Mouse (Mus musculus): Measurements from ENCODE around the gene Ing5.
"Not testable (repeated sequence)": the region's sequence is repeated elsewhere in the genome, so short reads cannot be mapped to it uniquely, and the experiment has no call there.

Ing5 gene

DNA sequence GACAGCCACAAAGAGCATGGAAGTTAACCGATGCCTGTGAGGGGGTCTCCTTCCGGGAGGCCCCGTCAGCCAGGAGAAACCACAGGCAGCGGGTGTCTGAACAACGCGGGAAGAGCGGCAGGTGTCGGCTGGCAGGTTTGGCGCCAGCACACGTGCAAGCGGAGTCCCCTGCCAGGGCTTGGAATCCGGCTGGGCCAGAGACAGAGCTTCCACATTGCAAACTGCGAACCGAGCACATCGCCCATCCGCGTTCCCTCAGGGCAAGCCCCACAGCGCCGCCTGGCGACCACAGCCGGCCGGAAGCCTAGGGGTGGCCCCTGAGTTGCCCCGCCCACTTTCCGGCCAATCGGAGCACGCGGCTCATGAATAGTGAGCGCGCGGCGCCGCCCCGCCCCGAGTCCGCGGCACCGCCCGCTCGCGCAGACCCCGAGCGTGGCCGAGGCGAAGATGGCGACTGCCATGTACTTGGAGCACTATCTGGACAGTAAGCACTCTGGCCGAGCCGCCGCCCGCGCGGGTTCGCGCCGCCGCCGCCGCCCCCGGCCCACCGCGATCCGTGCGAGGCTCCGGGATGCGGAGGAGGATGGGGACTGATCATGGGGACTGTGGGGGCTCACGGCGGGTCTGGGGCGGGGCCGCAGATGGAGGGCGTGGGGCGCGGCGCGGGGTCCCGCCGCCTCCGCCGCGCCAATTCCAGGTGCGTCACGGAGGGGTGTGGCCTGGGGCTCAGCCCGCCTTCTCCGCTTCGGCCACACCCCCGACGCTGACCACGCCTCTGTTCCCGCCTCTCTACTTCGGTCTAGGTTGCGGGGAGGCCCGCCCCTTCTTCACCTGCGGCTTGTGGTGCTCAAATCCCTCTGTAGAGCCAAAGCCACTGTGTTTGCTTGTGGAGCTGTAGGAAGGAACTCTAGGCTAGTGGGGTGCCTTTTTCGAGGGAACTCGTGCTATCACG lies at the start of gene Ing5:
TSS of gene Ing5 (plus strand) at position 410 of the 952 bp plus-strand sequence.
- peak; percentile 100 for DNase-seq

DNA sequence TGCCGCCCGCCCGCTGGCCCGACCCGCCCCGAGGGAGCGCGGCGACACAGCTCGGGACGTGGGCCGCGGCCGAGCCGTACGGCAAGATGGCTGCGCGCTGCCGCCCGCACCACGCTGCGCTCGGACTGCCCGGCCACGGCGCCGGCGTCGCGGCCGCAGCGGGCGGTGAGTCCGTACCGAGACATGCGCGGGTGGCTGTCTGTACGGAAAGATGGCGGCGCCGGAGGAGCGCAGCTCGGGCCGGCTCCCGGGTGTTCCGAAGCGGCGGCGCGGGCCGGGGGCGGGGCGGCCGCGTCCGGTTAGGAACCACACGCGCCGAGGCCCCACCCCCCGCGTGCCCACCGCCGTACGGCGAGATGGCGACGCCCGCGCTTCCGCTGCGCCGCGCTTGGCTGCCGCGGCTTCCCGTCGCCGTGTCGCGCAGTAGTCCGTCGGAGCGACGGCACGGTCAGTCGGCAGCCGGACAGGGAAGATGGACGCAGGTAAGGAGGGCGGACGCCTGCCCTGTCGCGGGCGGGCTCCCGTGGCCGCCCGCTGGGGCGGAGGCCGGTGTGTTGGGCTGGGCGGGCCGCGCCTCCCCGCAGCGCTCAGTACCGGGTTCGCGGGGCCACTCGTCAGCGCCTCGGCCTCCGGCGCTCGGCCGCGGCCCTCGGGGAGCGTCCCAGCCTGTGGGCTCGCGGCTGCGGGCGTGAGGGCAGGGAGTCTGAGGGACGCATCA lies 49.0 kb upstream of the Ing5 start, which contains the start of gene Thap4:
TSS of gene Thap4 (minus strand) at position 292 of the 718 bp plus-strand sequence.
- DNase-seq, result peak; percentile 96

DNA sequence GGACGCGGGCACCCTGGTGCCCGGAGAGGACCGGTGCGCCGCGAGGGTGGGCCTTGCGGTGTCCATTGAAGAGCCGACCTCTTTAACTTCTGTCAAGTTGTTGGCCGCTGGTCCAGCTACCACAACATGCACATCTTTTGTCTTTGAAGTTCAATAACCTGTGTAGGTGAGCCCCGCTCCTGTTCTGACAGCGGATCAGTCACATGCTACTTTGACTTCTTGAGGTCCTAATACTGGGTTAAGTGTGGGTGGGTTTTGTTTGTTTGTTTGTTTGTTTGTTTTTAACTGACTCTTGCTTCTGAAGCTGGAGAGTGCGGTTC lies 48.5 kb upstream of the Ing5 start:
- no peak for DNase-seq

DNA sequence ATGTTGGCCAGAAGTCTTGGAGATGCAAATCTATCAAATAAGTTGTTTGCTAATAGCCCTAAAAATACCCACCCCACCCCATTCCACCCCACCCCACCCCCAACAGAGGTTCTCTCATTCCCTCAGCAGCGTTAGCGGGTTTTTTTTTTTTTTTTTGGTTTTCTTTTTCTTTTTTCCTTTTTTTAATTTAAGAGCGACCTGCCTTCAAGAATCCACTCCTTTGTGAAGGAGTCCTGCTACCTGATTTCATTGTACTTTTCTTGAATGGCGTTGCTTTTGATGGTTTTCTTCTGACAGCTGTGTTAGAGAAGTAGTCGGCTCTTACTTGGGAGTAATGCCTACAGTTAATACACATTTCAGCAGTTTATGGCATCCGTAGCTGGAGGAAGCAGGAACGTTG lies 48.1 kb upstream of the Ing5 start:
- no peak for DNase-seq

DNA sequence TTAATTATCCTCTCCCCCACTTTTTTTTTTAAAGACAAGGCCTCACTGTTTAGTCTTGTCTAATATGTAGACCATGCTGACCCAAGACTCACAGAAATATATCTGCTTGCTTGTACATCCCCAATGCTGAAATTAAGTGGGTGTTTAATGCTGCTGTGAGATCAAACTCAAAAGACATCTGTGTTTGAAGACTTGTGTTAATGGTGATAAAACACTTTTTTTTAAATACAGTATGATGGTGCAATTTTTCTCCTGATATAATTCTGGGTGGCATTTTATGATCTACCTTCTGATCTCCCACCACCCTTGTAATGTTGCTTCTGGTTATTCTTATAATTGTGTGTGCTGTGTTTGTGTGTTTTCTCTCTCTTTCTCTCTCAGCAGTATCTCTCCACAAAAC lies 47.6 kb upstream of the Ing5 start:
- no peak for DNase-seq

DNA sequence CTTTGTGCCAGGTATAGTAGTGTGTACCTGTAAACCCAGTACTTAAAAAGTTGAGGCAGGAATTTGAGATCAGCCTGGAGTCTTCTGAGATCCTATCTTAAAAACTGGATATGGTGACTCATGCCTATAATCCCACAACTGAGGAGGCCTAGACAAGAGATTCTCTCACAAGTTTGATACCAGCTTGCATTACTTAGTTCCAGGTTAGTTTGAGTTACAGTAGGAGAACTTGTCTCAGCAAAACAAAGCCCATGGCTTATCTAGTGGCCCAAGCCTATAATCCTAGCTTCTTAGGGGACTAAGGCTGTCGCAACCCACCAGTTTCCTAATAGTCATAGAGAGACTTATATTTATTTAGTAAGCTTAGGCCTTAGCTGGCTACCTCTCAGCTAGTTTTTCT lies 43.7 kb upstream of the Ing5 start:
- no peak for DNase-seq

DNA sequence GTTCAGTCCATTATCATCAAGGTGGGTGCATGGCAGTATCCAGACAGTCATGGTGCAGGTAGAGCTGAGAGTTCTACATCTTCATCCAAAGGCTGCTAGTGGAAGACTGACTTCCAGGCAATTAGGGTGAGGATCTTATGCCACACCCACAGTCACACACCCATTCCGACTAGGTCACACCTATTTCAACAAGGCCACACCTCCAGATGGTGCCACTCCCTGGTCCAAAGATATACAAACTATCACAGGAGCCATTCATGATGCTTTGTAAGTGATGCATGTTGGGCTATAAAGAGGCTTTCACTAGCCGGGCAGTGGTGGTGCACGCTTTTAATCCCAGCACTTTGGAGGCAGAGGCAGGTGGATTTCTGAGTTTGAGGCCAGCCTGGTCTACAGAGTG lies 40.2 kb upstream of the Ing5 start:
- DNase-seq, result not testable (repeated sequence)

DNA sequence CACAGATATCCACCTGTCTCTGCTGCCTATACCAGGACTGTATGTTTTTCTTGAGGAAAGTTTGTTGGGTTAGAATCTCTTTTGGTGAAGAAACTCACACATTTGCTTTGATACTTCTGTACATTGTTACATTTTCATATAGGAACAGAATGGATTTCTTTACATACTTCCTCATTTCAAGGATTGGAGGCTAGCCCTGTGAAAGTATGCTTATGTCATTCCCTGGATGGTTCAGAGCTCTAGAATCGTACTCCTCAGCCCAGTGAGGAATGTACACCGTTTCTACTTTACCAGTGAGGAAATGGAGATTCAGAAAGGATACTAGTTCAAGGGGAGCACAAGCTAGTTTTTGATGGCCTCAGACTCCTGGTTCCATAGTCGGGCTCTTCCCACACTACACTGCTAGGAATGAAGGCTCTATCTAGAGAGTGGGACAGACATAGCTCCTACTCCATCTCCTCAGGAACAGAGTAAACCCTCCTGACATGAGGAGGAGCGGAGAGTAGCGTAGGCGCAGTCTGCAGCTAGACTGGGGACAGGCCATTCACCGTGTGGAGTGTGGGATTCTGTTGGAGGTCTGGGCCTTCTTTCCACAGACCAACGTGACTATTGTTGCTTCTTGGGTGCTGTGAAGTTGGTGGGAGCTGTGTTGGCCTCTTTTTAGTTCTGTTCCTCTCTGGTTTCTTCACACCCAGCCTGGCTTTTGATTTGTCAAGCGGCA lies 38.7 kb upstream of the Ing5 start:
- DNase-seq, result no peak

DNA sequence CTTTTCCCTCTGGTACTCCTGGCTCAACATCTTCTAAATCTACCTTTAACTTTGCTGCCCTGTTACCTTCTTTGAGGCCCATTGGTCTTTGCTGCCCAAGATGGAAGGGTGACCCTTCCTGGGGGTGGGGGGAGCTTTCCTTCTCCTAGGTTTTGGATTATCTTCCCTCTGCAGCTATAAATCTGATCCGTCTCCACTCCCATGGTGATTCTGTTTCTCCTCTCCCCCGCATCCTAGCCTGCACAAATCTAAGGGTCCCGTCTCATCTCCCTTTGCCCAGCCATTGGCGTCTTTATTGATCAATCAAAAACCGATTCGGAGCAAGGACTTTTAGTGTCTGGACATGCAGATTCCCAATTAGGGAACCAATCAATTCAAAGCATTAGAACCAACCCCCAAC lies 36.2 kb upstream of the Ing5 start:
- DNase-seq, result no peak

DNA sequence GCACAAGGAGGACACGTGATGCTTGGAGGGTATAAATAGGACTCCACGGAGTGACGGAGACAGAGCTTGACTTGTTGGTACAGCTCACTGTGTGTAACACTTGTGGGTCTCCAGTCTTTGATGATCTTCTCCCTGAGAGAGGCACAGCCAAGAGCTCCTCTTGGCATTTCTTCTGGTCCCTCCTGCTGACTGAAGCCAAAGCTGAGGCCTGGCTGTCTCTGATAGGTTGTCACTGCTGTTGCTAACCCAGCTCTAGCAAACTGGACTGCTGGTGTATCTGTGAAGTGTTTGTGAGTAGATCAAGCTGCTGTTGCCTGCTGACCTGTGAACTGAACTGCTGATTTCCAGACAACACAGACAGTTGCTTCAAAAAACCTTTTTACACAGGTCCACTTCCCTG lies 33.9 kb upstream of the Ing5 start:
- no peak for DNase-seq

DNA sequence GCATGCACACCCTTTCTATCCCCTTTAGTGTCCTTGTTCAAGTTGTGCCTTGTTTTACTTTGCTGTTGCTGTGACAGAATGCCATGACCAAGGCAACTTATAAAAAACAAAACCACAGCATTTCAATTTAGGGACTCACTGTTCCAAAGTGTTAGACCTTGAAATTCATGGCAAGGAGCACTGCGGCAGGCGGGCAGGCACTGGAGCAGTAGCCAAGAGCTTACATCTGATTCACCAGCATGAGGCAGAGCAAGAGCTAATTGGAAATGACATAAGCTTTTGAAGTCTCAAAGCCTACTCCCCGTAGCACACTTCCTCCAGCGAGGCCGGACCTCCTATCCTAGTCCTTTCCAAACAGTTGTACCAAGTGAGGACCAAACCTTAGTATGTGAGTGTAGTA lies 27.1 kb upstream of the Ing5 start:
- no peak for DNase-seq

DNA sequence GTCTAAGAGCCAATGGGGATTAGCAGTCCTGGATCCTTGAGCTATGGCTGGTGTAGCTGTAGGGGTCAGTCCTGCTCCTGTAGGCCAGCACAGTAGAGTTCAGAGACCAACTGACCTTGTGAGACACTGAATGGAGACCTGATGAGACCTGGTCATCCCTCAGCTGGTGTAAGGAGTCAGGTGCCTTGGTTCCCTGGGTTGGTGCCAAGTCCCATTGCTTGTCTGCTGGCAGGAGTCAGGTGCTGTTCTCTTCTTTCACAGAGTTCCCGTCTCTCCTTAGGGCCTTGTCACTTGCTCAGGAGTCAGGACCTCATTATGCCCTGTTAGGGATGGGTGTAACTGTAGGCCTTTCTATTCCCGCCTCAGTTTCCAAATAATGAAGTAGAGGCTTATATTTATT lies 16.9 kb upstream of the Ing5 start:
- peak; percentile 34 for DNase-seq

DNA sequence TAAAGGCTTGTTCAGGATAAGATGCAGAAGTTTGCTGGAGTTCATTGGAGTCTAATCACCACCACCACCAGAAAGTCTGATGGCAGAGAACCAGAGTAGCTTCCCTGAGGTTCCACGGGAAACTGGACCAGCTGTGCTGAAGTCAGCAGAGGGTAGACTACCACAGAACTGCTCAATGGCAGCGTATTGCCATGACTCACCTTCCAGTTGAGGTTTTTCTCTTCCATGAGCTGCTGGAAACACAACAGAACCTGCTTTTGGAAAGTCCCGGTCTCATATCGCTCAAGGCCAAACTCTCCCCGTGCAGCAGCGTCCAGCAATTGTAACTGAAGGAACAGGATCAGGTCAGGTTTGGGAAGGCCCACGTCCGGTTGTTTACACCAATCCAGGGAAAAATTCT lies 9.2 kb upstream of the Ing5 start:
- DNase-seq, result no peak

DNA sequence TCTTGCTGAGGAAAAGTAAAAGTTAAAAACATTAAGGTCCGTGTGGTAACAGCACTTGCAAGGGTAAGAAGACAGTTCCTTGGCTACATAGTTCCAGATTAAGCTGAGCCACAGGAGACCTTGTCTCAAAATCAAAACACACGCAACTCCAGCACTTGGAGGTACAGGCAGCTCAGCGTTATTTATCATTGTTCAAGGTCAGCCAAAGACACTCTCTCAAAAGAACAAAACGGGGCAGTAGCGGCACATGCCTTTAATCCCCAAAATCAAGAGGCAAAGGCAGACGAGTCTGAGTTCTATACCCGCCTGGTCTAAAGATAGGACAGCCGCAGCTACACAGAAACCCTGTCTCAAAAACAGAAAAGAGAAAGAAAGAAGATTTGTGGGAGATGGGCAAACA lies 7.9 kb upstream of the Ing5 start:
- no peak for DNase-seq

DNA sequence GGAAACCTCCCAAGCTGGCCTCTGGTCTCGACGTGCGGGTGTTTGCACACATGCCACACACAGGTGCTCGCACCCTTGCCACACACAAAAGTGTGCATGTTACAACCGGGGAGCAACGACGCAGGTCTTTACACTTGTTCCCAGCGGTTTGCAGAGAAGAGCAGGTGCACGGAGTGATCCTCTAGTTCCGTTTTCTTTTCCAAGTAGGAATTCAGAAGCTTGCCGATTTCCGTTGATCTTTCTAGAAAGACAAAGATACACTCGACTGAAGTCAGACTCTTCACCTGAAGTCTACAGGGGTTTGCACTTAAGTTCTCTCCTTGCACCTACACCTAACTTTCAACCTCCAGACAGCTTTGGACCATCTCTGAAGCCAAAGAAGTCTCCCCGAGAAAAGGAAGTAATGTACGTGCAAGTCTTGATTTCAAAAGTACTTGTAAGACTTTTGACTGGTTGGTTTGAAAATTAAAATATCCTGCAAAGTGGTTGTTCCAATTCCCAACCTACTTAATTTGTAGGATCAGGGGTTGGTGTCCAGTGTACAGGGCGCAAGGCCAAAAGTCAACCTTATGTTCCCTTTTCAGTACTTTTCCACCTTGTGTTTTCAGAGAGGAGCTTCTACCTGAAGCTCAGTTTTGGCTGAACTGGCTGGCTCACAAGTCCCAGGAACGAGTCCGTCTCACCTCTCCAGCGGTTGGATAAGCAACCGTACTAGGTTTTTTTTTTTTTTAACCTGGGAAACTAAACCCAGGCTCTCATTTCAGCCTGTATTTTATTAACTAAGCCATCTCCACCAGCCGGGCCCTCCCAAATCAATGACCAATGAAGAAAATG lies 2.9 kb upstream of the Ing5 start:
- peak; percentile 25 for DNase-seq

DNA sequence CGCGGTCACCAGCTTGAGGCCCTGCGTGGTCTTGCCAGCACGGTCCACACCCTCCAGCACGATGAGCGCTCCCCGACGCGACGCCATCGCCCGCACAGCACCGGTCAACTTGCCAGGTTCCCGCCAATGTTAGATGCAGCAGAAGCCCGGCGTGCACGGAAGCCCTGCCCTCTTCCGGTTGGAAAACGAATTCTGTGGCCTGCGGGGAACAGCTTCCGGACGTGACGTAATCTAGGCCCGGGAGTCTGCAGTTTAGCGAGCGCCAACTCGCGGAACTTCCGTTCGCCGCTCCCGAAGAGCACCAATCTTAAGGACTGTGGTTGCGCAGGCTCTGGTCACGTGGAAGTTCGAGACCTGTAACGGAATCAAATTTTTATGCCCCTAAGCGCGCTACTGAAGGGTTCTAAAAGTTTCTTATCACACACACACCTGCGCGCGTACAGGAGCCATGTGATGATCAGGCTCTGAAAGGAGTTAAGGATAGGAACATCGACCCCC lies 2.0 kb upstream of the Ing5 start, which contains the start of gene Dtymk:
TSS of gene Dtymk (minus strand) at position 194 of the 498 bp plus-strand sequence.
- DNase-seq, result peak; percentile 95

DNA sequence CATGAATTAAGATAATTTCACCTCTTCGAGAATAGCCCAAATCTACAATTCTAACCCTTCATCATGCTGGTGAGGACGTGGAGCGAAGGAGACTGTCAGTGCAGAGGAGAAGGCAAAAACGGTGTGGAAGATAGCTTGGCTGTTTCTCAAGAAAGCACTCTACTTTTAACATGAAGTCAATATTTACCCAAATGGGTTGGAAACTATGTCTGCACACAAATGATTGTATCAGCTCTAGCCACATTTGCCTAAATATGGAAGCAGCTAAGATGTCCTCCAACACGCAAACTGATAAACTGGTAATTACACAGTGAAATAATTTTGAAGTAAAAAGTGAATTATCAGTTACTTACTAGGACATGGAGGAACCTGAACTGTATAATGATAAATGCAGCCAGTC lies 994 bp upstream of the Ing5 start:
- no peak for DNase-seq

DNA sequence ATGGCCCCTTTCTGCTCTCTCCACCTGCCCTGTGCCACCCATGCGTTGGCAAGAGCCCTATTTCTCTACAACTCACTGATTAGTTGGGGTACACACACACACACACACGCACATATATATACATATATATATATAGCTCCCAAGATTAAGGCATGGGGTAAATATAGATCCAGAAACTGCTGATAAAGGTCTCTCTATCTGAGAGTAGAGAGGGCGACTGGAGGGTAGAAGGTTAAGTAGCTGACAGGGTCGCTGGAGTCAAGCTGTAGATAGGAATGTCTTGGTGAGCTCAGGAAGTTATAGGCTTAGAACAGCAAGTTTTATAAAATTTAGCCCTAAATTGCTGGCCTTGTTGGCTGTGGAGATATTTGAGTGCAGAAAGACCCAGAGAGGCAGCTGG lies 1.1 kb downstream of the Ing5 start:
- no peak for DNase-seq

DNA sequence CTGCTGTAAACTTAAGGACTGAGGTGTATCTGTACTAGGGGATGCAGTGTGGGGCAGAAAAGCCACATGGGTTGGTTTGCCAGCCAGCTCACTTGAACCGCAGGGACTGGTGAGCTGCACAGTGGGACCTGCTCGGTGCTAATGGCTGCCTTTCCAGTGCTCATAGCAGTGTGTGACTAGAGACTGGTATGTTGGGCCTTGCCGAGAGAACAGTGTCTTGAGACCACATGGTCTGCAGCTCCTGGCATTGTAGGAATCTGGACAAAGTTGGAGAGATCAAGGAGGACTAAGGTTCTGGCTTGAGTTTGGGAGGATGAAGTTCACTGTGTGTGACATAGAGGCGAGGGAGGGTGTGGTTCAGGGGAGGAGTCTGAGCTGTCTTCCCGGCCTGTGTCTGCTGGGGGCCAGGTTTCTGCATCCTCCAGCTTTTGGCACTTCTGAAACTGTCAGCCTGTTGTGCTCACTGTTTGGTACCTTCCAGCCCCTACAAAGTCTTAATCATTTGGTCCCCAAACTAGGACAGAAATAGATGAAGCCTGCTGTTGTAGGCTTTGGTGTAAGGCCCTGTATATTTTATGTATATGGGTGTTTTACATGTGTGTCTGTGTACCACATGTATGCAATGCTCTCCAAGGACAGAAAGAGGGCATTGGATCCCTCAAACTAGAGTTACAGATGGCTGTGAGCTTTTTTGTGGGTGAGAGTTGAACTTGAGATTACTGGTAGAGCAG lies 1.6 kb downstream of the Ing5 start:
- DNase-seq, result no peak

DNA sequence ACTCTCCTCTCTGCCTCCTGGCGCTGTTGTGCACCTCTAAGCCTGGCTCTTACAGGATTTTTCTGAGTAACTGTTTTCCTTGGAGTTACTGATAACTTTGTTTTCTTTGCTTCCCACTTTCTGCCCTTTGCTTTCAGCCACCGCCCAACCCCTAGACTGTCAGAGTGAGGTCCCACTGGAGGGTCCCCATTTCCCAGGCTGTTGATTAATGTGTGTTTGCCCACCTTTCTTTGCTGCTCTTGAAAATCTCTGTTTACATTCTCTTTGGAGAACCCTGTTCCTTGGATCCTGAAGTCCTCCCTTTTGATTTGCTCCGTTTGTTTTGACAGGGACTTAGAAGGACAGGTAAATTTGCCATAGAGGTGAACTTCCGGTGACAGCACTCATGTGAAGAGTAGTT lies 5.1 kb downstream of the Ing5 start:
- DNase-seq, result no peak

DNA sequence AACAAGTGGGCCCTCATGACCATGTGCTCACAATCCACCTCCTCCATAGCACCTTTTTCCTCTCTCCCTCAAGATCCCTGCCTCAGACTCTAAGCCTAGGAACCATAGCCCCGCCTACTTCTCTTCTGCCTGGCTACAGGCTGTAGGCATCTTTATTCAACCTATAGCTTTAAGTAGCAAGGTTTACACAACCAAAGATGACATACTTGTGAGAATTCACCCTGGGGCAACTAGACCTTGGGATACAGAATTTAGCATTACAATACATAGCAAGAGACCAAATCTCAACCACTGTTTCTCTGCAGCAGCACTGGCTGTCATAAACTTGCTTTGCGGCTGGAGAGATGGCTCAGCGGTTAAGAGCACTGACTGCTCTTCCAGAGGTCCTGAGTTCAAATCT lies 6.2 kb downstream of the Ing5 start:
- DNase-seq, result no peak

All from kidney, postnatal 10 days (tissue).